Mouse (Mus musculus): ENCODE measurements at regions not wholly inside any gene's neighbourhood (a gene's known extent, or its start where the extent isn't known, plus 50 kb on each side); places are given as distances from the start of the nearest gene placed in this dataset.

GRCm38 (mm10) chr2:118004191-118004590 lies 107.5 kb upstream of the Thbs1 start:
- Histone ChIP-seq H3K4me3 (ENCODE audit: low read depth, low read length) (no peak overlapping the region), H3K36me3 (ENCODE audit: control insufficient read depth, insufficient read depth) (no peaks in the 10 kb centered on the region), H3K4me2 (ENCODE audit: low read depth, low read length) (no peak overlapping the region), H3K4me1 (ENCODE audit: control insufficient read depth, low read depth, low read length) (peaks cover 3% of the 10 kb centered on the region; the same call in 1 of the 2 replicates), H3K9me3 (replicated peaks; ENCODE audit: control insufficient read depth, low read length) (no peaks in the 10 kb centered on the region), H3K27ac (ENCODE audit: low read length) (no peak overlapping the region), H3K27me3 (ENCODE audit: control insufficient read depth, insufficient read depth, low read depth, low read length) (no peaks in the 10 kb centered on the region), H3K9ac (ENCODE audit: low read depth, low read length) (no peak overlapping the region)
- ATAC-seq (ENCODE audit: low read depth) = no peak
- 71% methylated on average over 5 of the region's 5 CpGs for WGBS (ENCODE audit: insufficient replicate concordance)

GRCm38 (mm10) chr2:118007539-118008427 lies 103.9 kb upstream of the Thbs1 start:
- Histone ChIP-seq H3K27ac (ENCODE audit: low read length) (peak overlapping the region; percentile 26; the same call in 1 of the 2 replicates), H3K4me1 (ENCODE audit: control insufficient read depth, low read depth, low read length) (peaks cover 3% of the 10 kb centered on the region; the same call in 1 of the 2 replicates), H3K27me3 (ENCODE audit: control insufficient read depth, insufficient read depth, low read depth, low read length) (no peaks in the 10 kb centered on the region), H3K4me3 (ENCODE audit: low read depth, low read length) (peak overlapping the region; percentile 16; the same call in 1 of the 2 replicates), H3K9me3 (replicated peaks; ENCODE audit: control insufficient read depth, low read length) (no peaks in the 10 kb centered on the region), H3K9ac (ENCODE audit: low read depth, low read length) (no peak overlapping the region), H3K36me3 (ENCODE audit: control insufficient read depth, insufficient read depth) (no peaks in the 10 kb centered on the region), H3K4me2 (ENCODE audit: low read depth, low read length) (peak overlapping the region; percentile 35; the same call in 1 of the 2 replicates)
- peak; percentile 65 for ATAC-seq (ENCODE audit: low read depth)
- WGBS (ENCODE audit: insufficient replicate concordance) = 32% methylated on average over 10 of the region's 10 CpGs

- 30% methylated on average over 7 of the region's 7 CpGs for WGBS (ENCODE audit: insufficient replicate concordance)
- H3K4me2 ChIP-seq (ENCODE audit: low read depth, low read length) = no peak overlapping the region
- H3K4me3 ChIP-seq (ENCODE audit: low read depth, low read length) = no peak overlapping the region
- no peaks in the 10 kb centered on the region for H3K36me3 ChIP-seq (ENCODE audit: control insufficient read depth, insufficient read depth)
- H3K4me1 ChIP-seq (ENCODE audit: control insufficient read depth, low read depth, low read length) = peaks cover 3% of the 10 kb centered on the region; the same call in 1 of the 2 replicates
- H3K9ac ChIP-seq (ENCODE audit: low read depth, low read length) = no peak overlapping the region
- H3K9me3 ChIP-seq (replicated peaks; ENCODE audit: control insufficient read depth, low read length) = no peaks in the 10 kb centered on the region
- H3K27ac ChIP-seq (ENCODE audit: low read length) = no peak overlapping the region
- no peaks in the 10 kb centered on the region for H3K27me3 ChIP-seq (ENCODE audit: control insufficient read depth, insufficient read depth, low read depth, low read length)
- ATAC-seq (ENCODE audit: low read depth) = peak; percentile 56
These were observed 100.0 kb upstream of the Thbs1 start for GRCm38 (mm10) chr2:118011679-118012078.

GRCm38 (mm10) chr2:118012211-118012610 lies 99.5 kb upstream of the Thbs1 start:
- no peak overlapping the region for H3K4me3 ChIP-seq (ENCODE audit: low read depth, low read length)
- H3K27ac ChIP-seq (ENCODE audit: low read length) = 0 out of 2 replicates have a peak overlapping the region, but pooled peaks have one; percentile 9
- no peak overlapping the region for H3K9ac ChIP-seq (ENCODE audit: low read depth, low read length)
- WGBS (ENCODE audit: insufficient replicate concordance) = 28% methylated on average over 3 of the region's 3 CpGs
- no peaks in the 10 kb centered on the region for H3K27me3 ChIP-seq (ENCODE audit: control insufficient read depth, insufficient read depth, low read depth, low read length)
- no peak overlapping the region for H3K4me2 ChIP-seq (ENCODE audit: low read depth, low read length)
- H3K4me1 ChIP-seq (ENCODE audit: control insufficient read depth, low read depth, low read length) = peaks cover 3% of the 10 kb centered on the region; the same call in 1 of the 2 replicates
- H3K9me3 ChIP-seq (replicated peaks; ENCODE audit: control insufficient read depth, low read length) = no peaks in the 10 kb centered on the region
- H3K36me3 ChIP-seq (ENCODE audit: control insufficient read depth, insufficient read depth) = no peaks in the 10 kb centered on the region
- no peak; the same call in 1 of the 2 replicates for ATAC-seq (ENCODE audit: low read depth)

- no peaks in the 10 kb centered on the region for H3K27me3 ChIP-seq (ENCODE audit: control insufficient read depth, insufficient read depth, low read depth, low read length)
- H3K27ac ChIP-seq (ENCODE audit: low read length) = no peak overlapping the region
- no peaks in the 10 kb centered on the region for H3K4me1 ChIP-seq (ENCODE audit: control insufficient read depth, low read depth, low read length)
- H3K4me3 ChIP-seq (ENCODE audit: low read depth, low read length) = no peak overlapping the region
- WGBS (ENCODE audit: insufficient replicate concordance) = 61% methylated on average over 3 of the region's 3 CpGs
- no peak overlapping the region for H3K4me2 ChIP-seq (ENCODE audit: low read depth, low read length)
- no peaks in the 10 kb centered on the region for H3K36me3 ChIP-seq (ENCODE audit: control insufficient read depth, insufficient read depth)
- H3K9me3 ChIP-seq (replicated peaks; ENCODE audit: control insufficient read depth, low read length) = no peaks in the 10 kb centered on the region
- no peak for ATAC-seq (ENCODE audit: low read depth)
- H3K9ac ChIP-seq (ENCODE audit: low read depth, low read length) = no peak overlapping the region
These were observed 98.5 kb upstream of the Thbs1 start for GRCm38 (mm10) chr2:118013156-118013555.

- H3K4me3 ChIP-seq (ENCODE audit: low read depth, low read length) = no peak overlapping the region
- H3K4me1 ChIP-seq (ENCODE audit: control insufficient read depth, low read depth, low read length) = no peaks in the 10 kb centered on the region
- H3K27me3 ChIP-seq (ENCODE audit: control insufficient read depth, insufficient read depth, low read depth, low read length) = no peaks in the 10 kb centered on the region
- no peak for ATAC-seq (ENCODE audit: low read depth)
- no peak overlapping the region for H3K4me2 ChIP-seq (ENCODE audit: low read depth, low read length)
- no peaks in the 10 kb centered on the region for H3K36me3 ChIP-seq (ENCODE audit: control insufficient read depth, insufficient read depth)
- H3K27ac ChIP-seq (ENCODE audit: low read length) = no peak overlapping the region
- no peaks in the 10 kb centered on the region for H3K9me3 ChIP-seq (replicated peaks; ENCODE audit: control insufficient read depth, low read length)
- 57% methylated on average over 1 of the region's 1 CpGs for WGBS (ENCODE audit: insufficient replicate concordance)
- H3K9ac ChIP-seq (ENCODE audit: low read depth, low read length) = no peak overlapping the region
These were observed 96.5 kb upstream of the Thbs1 start for GRCm38 (mm10) chr2:118015182-118015581.

- WGBS (ENCODE audit: insufficient replicate concordance) = 40% methylated on average over 6 of the region's 6 CpGs
- Histone ChIP-seq H3K4me3 (ENCODE audit: low read depth, low read length) (no peak overlapping the region), H3K9me3 (replicated peaks; ENCODE audit: control insufficient read depth, low read length) (no peaks in the 10 kb centered on the region), H3K27me3 (ENCODE audit: control insufficient read depth, insufficient read depth, low read depth, low read length) (no peaks in the 10 kb centered on the region), H3K27ac (ENCODE audit: low read length) (no peak overlapping the region), H3K4me2 (ENCODE audit: low read depth, low read length) (no peak overlapping the region), H3K4me1 (ENCODE audit: control insufficient read depth, low read depth, low read length) (no peaks in the 10 kb centered on the region), H3K36me3 (ENCODE audit: control insufficient read depth, insufficient read depth) (no peaks in the 10 kb centered on the region), H3K9ac (ENCODE audit: low read depth, low read length) (no peak overlapping the region)
- no peak for ATAC-seq (ENCODE audit: low read depth)
These were observed 85.6 kb upstream of the Thbs1 start for GRCm38 (mm10) chr2:118025829-118026735.

- H3K4me3 ChIP-seq (ENCODE audit: low read depth, low read length) = no peak overlapping the region
- no peak overlapping the region for H3K27ac ChIP-seq (ENCODE audit: low read length)
- no peaks in the 10 kb centered on the region for H3K36me3 ChIP-seq (ENCODE audit: control insufficient read depth, insufficient read depth)
- ATAC-seq (ENCODE audit: low read depth) = no peak
- 38% methylated on average over 1 of the region's 1 CpGs for WGBS (ENCODE audit: insufficient replicate concordance)
- H3K27me3 ChIP-seq (ENCODE audit: control insufficient read depth, insufficient read depth, low read depth, low read length) = no peaks in the 10 kb centered on the region
- no peak overlapping the region for H3K9ac ChIP-seq (ENCODE audit: low read depth, low read length)
- no peaks in the 10 kb centered on the region for H3K9me3 ChIP-seq (replicated peaks; ENCODE audit: control insufficient read depth, low read length)
- no peak overlapping the region for H3K4me2 ChIP-seq (ENCODE audit: low read depth, low read length)
- H3K4me1 ChIP-seq (ENCODE audit: control insufficient read depth, low read depth, low read length) = no peaks in the 10 kb centered on the region
These were observed 82.8 kb upstream of the Thbs1 start for GRCm38 (mm10) chr2:118028881-118029280.

All from liver, embryonic 16.5 days (tissue).